9 mouse cellular contexts compared by ENCODE assay signal in genomic region chr1:181247175-181247574, GRCm38 (mm10). TPM values are rescaled to one million over a fixed set of nuclear protein-coding genes. Genes with fewer than 3 reads are reported as not detected.
DNase-seq lines count a peak whose midpoint lies in the region; ATAC-seq and TF ChIP-seq lines count a peak whose summit lies in the region.
"Had no signal": no experiment of that assay in that cellular context is flagged by ENCODE, and none has a peak within 500 bp of the region (broad histone marks: within the 10 kb centered on the region; RNA-seq: fewer than 3 reads in every experiment).

No protein-coding gene starts in this region.

- no peak overlapping the region for H3K4me3 ChIP-seq in intestine, embryonic 14.5 days (ENCODE audit: low read depth, low read length)
- no peak overlapping the region for H3K4me3 ChIP-seq in intestine, postnatal 0 days (ENCODE audit: low read depth, low read length)
- no peak overlapping the region for H3K4me3 ChIP-seq in intestine, embryonic 15.5 days (replicated peaks)
- no peak overlapping the region for H3K4me3 ChIP-seq in myocyte

- no peak for DNase-seq in intestine, embryonic 14.5 days (ENCODE audit: low spot score)
- peak; percentile 57 for DNase-seq in Muller cell, postnatal 12 days (ENCODE audit: inconsistent ontology term)
- DNase-seq in testis, postnatal 10 days (ENCODE audit: low spot score): no peak
- DNase-seq in kidney, postnatal 14 days: no peak
- no peak for DNase-seq in gastrocnemius, postnatal 36 days

- peak overlapping the region; percentile 65 for H3K27ac ChIP-seq in intestine, embryonic 14.5 days (ENCODE audit: low read depth)
- H3K27ac ChIP-seq in intestine, postnatal 0 days (ENCODE audit: low read depth, low read length): no peak overlapping the region
- peak overlapping the region; percentile 66 for H3K27ac ChIP-seq in intestine, embryonic 15.5 days

- TF ChIP-seq CTCF in intestine, postnatal 0 days (IDR thresholded peaks at IDR 0.05; ENCODE audit: low read depth): no peak

- no peaks in the 10 kb centered on the region for H3K79me2 ChIP-seq in myocyte (ENCODE audit: control insufficient read depth, insufficient read depth)

- 0 out of 2 replicates have a peak, but pooled peaks cover 4% of the 10 kb centered on the region for H3K9me3 ChIP-seq in intestine, embryonic 14.5 days (ENCODE audit: control insufficient read depth, low read length)
- 0 out of 2 replicates have a peak, but pooled peaks cover 3% of the 10 kb centered on the region for H3K9me3 ChIP-seq in intestine, postnatal 0 days (ENCODE audit: control insufficient read depth)
- no peaks in the 10 kb centered on the region for H3K9me3 ChIP-seq in intestine, embryonic 15.5 days

- no peak overlapping the region for H3K4me2 ChIP-seq in intestine, embryonic 14.5 days (ENCODE audit: low read length)
- H3K4me2 ChIP-seq in intestine, postnatal 0 days (replicated peaks; ENCODE audit: low read depth): no peak overlapping the region
- no peak overlapping the region for H3K4me2 ChIP-seq in intestine, embryonic 15.5 days (replicated peaks)
- peak overlapping the region; percentile 77 for H3K4me2 ChIP-seq in myocyte (ENCODE audit: low read depth)

- H3ac ChIP-seq in myocyte (ENCODE audit: control insufficient read depth, insufficient read length): no peak overlapping the region

- ATAC-seq in intestine, embryonic 14.5 days (replicated peaks; ENCODE audit: low FRiP score, low TSS enrichment, low read depth): no peak
- ATAC-seq in intestine, postnatal 0 days: no peak
- no peak for ATAC-seq in intestine, embryonic 15.5 days
- ATAC-seq: midbrain, embryonic 16.5 days had no signal

- no peak for TF ChIP-seq POLR2A in myocyte (IDR thresholded peaks at IDR 0.05; ENCODE audit: insufficient read length, low read depth)

- no peaks in the 10 kb centered on the region for H3K36me3 ChIP-seq in intestine, embryonic 14.5 days (ENCODE audit: control insufficient read depth, insufficient read depth, low read length)
- no peaks in the 10 kb centered on the region for H3K36me3 ChIP-seq in intestine, postnatal 0 days (ENCODE audit: control insufficient read depth, insufficient read depth)
- no peaks in the 10 kb centered on the region for H3K36me3 ChIP-seq in intestine, embryonic 15.5 days
- H3K36me3 ChIP-seq in myocyte (ENCODE audit: control insufficient read depth, insufficient read depth): no peaks in the 10 kb centered on the region

- 73% methylated on average over 3 of the region's 3 CpGs for WGBS in intestine, embryonic 14.5 days
- WGBS in intestine, postnatal 0 days: 43% methylated on average over 3 of the region's 3 CpGs
- 64% methylated on average over 3 of the region's 3 CpGs for WGBS in intestine, embryonic 15.5 days

- peaks cover 12% of the 10 kb centered on the region for H3K4me1 ChIP-seq in intestine, embryonic 14.5 days (replicated peaks; ENCODE audit: control insufficient read depth, insufficient read depth, low read length)
- no peaks in the 10 kb centered on the region; the same call in 1 of the 2 replicates for H3K4me1 ChIP-seq in intestine, postnatal 0 days (replicated peaks; ENCODE audit: control insufficient read depth, insufficient read depth, low read length)
- peaks cover 16% of the 10 kb centered on the region for H3K4me1 ChIP-seq in intestine, embryonic 15.5 days (replicated peaks)

- no peak overlapping the region for H3K9ac ChIP-seq in intestine, embryonic 14.5 days (ENCODE audit: low read length)
- no peak overlapping the region for H3K9ac ChIP-seq in intestine, postnatal 0 days (ENCODE audit: low read depth, low read length)
- H3K9ac ChIP-seq in intestine, embryonic 15.5 days: no peak overlapping the region

- intact Hi-C loops in gastrocnemius, postnatal 36 days (cut with DNase I): no loop called here

- no peaks in the 10 kb centered on the region for H3K27me3 ChIP-seq in intestine, embryonic 14.5 days (replicated peaks; ENCODE audit: control insufficient read depth, insufficient read depth, low read length)
- H3K27me3 ChIP-seq in intestine, postnatal 0 days (replicated peaks; ENCODE audit: control insufficient read depth, insufficient read depth, low read length): no peaks in the 10 kb centered on the region
- no peaks in the 10 kb centered on the region for H3K27me3 ChIP-seq in intestine, embryonic 15.5 days (replicated peaks)
- H3K27me3 ChIP-seq in myocyte (ENCODE audit: control insufficient read depth, insufficient read depth, insufficient read length): no peaks in the 10 kb centered on the region

TF ChIP-seq in myocyte, 11 proteins besides CTCF, POLR2A, EP300 and RAD21:
- TF ChIP-seq MYOG (IDR thresholded peaks at IDR 0.05; ENCODE audit: control insufficient read depth in 1 of 3, insufficient read depth in 1 of 3, insufficient read length in 2 of 3, low read depth in 2 of 3): no peak
- TF ChIP-seq TCF3 (IDR thresholded peaks at IDR 0.05; ENCODE audit: insufficient read length, low read depth): no peak
- no peak for TF ChIP-seq E2F4 (IDR thresholded peaks at IDR 0.05; ENCODE audit: insufficient read depth)
- no peak for TF ChIP-seq MYOD1 (IDR thresholded peaks at IDR 0.05; ENCODE audit: control insufficient read depth in 1 of 3, insufficient read length in 2 of 3, low read depth in 2 of 3)
- no peak for TF ChIP-seq REST (IDR thresholded peaks at IDR 0.05; ENCODE audit: insufficient read depth, insufficient read length)
- no peak for TF ChIP-seq TCF12 (IDR thresholded peaks at IDR 0.05; ENCODE audit: insufficient read depth, poor library complexity, severe bottlenecking)
- no peak for TF ChIP-seq POLR2AphosphoS2 (IDR thresholded peaks at IDR 0.05; ENCODE audit: insufficient read length, low read depth)
- no peak for TF ChIP-seq MAX (IDR thresholded peaks at IDR 0.05; ENCODE audit: low read depth)
- TF ChIP-seq CEBPB (IDR thresholded peaks at IDR 0.05; ENCODE audit: insufficient read depth, poor library complexity, severe bottlenecking): no peak
- TF ChIP-seq USF1 (IDR thresholded peaks at IDR 0.05; ENCODE audit: low read depth): no peak
- no peak for TF ChIP-seq SRF (IDR thresholded peaks at IDR 0.05; ENCODE audit: control insufficient read depth, insufficient read length, low read depth)

RNA-seq across cellular contexts. Expression of gene Wdr26, which starts 35.4 kb away (rescaled TPM):
- 40.0 and 43.5 TPM in 2 replicates for polyA plus RNA-seq in intestine, embryonic 14.5 days (2014; fragmentation: Nextera tagmentation; extraction: Ambion mirVana)
- 29.3 and 32.8 TPM in 2 replicates for polyA plus RNA-seq in intestine, postnatal 0 days (2015; fragmentation: Nextera tagmentation; extraction: Ambion mirVana)
- 30.2 and 33.0 TPM in 2 replicates for polyA plus RNA-seq in intestine, embryonic 15.5 days (2015; fragmentation: Nextera tagmentation; extraction: Ambion mirVana)
- 47.7 TPM for polyA plus RNA-seq in myocyte (2012; fragmentation: generic; extraction: Trizol)
- total RNA-seq in gastrocnemius, postnatal 36 days (2021): 100 to 1,000 TPM in 1 of 2 experiments, 10 to 100 TPM in 1; 96.7 to 105 TPM
